Mouse (Mus musculus): ENCODE measurements around the gene Zfp986.
"Not testable (repeated sequence)": the region's sequence is repeated elsewhere in the genome, so short reads cannot be mapped to it uniquely, and the experiment has no call there.

The Zfp986 gene

GRCm38 (mm10) chr4:145868494-145868893 lies at the start of gene Zfp986:
TSS of gene Zfp986 (plus strand) at chr4:145868794.
- not testable (repeated sequence) for DNase-seq (ENCODE audit: low read depth, low spot score)

DNA sequence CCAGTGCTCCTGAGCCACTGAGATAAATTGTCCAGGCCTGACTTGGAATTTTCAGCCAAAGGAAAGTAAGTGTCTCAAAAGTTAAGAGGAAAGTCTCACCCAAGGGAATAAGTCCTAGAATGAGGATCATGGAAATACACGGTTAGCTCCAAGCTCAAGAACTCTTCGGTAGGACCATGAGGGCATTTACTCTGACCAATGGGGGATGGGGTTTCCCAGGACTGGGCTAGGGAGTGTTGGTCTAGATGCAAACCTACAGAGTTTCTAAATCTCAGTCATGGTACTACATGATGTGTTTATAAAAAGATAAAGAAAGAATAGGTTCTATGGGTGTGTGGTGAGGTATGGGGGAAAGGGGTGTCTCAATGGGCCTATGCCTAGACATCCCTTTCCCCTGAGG lies 48.6 kb upstream of the Zfp986 start:
- DNase-seq (ENCODE audit: low read depth, low spot score), result not testable (repeated sequence)

- DNase-seq (ENCODE audit: low read depth, low spot score), result not testable (repeated sequence)
Measured at GRCm38 (mm10) chr4:145825606-145826005, 43.0 kb upstream of the Zfp986 start.

DNA sequence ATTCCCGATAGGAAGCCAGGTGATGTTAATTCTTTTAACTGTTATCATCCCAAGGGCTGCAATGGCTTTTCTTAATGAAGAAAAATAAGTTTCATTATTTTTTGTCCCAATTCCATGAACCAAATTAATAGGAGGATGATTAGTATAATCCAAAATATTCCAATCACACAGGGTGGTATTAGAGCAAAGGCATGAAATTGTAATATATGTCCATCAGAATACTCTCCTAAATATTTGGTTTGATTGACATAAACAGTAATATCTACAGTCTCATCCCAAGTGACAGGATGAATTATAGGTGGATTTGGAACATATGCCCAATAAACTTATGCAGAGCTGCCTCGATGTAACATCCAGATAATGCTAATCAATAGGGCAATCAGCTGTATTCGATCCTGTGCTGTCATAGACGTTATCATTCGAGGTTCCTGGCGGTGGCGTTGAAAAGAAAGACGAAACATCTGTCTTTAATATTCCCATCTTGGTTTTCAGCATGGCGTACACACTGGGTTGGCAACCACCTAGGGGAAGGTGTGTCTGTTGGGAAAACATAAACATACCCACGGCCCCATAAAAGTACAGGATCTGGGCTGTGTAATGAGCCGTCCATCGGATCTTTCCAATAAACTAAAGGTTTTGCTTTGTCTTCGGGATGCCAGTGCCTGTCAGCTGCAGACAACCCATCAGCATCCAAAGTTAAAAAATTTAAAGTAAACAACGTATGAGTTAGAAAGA lies 37.1 kb upstream of the Zfp986 start:
- DNase-seq (ENCODE audit: low read depth, low spot score), result not testable (repeated sequence)

DNA sequence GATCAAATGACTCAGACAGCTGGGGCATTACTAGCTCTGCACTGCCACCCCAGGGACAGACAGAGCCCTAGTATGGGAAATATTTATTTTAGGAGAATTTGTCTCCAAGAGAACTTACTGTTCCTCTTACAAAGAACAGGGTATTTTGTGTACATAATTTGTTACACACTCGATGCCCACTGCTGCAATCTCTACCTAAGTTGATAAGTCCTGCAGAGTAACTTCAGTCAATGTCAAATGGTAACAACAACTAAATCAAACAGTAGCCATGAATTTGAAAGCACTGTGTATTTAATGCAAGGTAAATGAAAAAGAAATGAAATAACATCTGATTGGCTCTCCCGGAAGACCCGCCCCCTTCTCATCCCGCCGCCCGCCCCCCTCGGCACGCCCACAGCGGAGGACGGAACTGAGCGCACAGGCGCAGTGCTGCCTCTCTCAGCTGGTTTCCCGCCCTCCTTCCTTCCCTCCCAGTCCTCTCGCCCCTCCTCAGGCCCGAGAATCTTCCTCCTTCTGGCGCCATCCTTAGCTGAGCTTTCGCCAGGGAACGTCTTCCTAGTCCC lies 32.2 kb upstream of the Zfp986 start:
- DNase-seq (ENCODE audit: low read depth, low spot score), result not testable (repeated sequence)

DNA sequence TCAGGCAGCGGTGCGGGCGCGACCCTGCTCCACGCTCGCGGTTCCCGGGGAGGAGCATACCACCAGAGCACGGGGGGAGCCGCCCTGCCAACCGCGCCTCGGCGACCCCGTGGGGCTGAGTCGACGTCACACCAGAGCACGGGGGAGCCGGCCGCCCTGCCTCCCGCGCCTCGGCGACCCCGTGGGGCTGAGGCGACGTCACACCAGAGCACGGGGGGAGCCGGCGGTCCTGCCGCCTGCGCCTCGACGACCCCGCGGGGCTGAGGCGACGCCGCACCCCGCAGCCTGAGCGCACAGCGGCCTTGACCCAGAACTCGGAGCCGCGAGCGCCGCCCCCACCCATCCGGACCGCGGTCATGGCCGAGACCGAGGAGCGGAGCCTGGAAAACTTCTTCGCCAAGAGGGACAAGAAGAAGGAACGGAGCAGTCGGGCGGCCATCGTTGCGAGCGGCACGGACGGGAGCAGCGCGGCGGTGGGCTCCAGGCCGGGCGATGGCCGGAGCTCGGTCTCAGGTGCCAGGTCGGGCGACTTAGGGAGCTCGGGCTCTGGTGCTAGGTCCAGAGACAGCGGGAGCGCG lies 31.6 kb upstream of the Zfp986 start:
- DNase-seq (ENCODE audit: low read depth, low spot score), result peak; percentile 57

- not testable (repeated sequence) for DNase-seq (ENCODE audit: low read depth, low spot score)
Measured at GRCm38 (mm10) chr4:145846793-145847192, 21.8 kb upstream of the Zfp986 start.

DNA sequence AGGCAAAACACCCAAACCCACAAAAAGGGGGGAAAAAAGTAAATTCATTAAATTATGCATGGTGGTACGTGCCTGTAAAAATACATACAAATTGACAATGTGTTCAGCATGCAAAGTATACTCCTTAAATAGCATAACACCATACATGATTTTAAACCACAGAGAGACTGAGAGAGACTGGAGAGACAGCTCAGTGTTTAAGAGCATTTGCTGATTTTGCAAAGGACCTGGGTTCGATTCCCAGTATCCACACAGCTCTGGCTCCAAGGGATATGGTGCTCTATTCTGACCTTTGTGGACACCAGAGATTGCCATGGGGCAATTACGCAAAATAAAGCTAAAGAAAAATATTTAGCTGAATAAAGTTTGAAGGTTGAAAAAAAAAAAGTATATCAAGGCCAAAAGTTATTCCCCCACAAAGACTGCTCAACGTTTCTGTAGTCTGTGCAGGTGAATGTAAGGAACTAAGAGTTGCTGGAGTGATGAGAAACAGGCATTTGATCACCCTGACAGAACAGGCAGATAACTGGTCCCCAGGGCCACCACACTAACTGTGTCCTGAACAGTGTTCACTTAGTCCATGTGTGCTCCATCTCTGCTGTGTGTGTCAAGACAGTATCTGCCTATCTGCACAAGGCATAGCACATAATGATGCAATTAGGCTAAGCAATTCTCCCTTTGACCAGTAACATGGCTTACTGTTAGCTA lies 20.3 kb upstream of the Zfp986 start:
- peak; percentile 11 for DNase-seq (ENCODE audit: low read depth, low spot score)

GRCm38 (mm10) chr4:145848891-145849214 lies 19.7 kb upstream of the Zfp986 start:
- DNase-seq (ENCODE audit: low read depth, low spot score), result not testable (repeated sequence)

DNA sequence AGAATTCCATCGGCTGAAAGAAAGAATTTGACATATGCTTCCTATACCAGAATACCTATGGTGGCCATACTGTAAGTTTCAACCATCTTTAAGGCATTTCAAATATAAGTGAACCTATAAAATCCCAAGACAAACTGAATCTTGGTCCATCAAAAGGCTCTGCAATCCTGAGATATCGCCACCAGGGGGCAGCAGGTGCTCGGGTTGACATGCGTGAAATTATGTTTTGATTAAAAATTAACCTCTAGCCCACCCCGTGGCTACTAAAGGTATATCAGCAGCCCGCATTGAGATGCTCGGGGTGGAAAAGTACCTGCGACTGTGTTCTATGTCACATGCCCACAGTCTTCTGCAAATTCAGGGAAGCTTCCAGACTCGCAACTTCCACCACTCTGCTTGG lies 17.2 kb upstream of the Zfp986 start:
- DNase-seq (ENCODE audit: low read depth, low spot score), result not testable (repeated sequence)

DNA sequence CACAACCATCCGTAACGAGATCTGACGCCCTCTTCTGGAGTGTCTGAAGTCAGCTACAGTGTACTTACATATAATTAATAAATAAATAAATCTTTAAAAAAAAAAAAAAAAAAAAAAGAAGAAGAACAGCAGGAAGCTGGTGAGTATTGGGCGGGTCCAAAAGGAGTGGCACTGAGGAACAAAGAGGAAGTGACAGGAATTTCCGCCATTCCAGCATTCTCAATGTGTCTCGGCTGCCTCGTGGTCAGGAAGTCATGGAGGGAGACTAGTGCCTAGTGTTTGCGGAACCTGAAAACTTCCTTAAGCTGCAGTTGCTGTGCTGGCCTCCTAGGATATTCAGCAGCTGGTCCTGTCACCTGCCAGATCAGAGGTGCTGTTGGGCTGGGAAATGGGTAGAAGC lies 4.7 kb upstream of the Zfp986 start:
- DNase-seq (ENCODE audit: low read depth, low spot score), result peak; percentile 97

Data from R1 (cell line).